Mouse (Mus musculus) olfactory bulb, adult 2 months (tissue): ENCODE results near the gene Frmd4a. TPM values are rescaled to one million over a fixed set of nuclear protein-coding genes. Genes with fewer than 3 reads are reported as not detected.

Experiments
- H3K27ac ChIP-seq: fragments of 200-500 bp; 2 replicates; pipeline ENCODE4 v1.5.1; 2012; ENCODE audit warnings: low read depth, low read length; ENCODE audit not compliant: insufficient read depth
- H3K4me1 ChIP-seq: fragments of 200-500 bp; 2 replicates; pipeline ENCODE4 v1.6.1; 2012; ENCODE audit warnings: low read length; ENCODE audit not compliant: control insufficient read depth, insufficient read depth
- H3K4me3 ChIP-seq: fragments of 200-500 bp; 2 replicates; pipeline ENCODE4 v1.5.1; 2012; ENCODE audit warnings: mild to moderate bottlenecking, low read depth, low read length, moderate library complexity; ENCODE audit not compliant: insufficient read depth
- CTCF ChIP-seq: fragments of 200-500 bp; IDR thresholded peaks from 2 replicates; pipeline ENCODE4 v1.5.1; 2012; ENCODE audit warnings: low read depth, mild to moderate bottlenecking, low read length, moderate library complexity; ENCODE audit not compliant: insufficient read depth
- POLR2A ChIP-seq: fragments of 200-500 bp; IDR thresholded peaks from 2 replicates; pipeline ENCODE4 v1.6.1; 2012; ENCODE audit warnings: mild to moderate bottlenecking, low read depth, low read length, moderate library complexity; ENCODE audit not compliant: insufficient read depth
- WGBS: fragments of 180-500 bp; shearing (Covaris S2); methylation state at CpG from one replicate; pipeline ENCODE4 v1.1.7; 2018; 5-methylcytosine and 5-hydroxymethylcytosine counted together
- polyA plus RNA-seq: library from polyadenylated mRNA; stranded (reverse); fragments of >200 nt; gene quantifications from 2 replicates; pipeline ENCODE4 v1.2.4, GENCODE M21; 2012; ENCODE audit warnings: low replicate concordance; ENCODE audit not compliant: missing spikeins, insufficient read depth, insufficient read length

Gene Frmd4a
- polyA plus RNA-seq, 1 experiment = not detected

GRCm38 (mm10) chr2:4342005-4342404 is 324.5 kb downstream of the Frmd4a start:
- Histone ChIP-seq H3K4me3 (no peak overlapping the region), H3K27ac (no peak overlapping the region), H3K4me1 (peaks cover 5% of the 10 kb centered on the region; the same call in 1 of the 2 replicates)
- WGBS = 90% methylated on average over 7 of the region's 7 CpGs
- TF ChIP-seq CTCF = no peak
- no peak for TF ChIP-seq POLR2A

GRCm38 (mm10) chr2:4344411-4344810 is 326.9 kb downstream of the Frmd4a start:
- WGBS = 89% methylated on average over 5 of the region's 5 CpGs
- no peak overlapping the region for H3K4me3 ChIP-seq
- peaks cover 3% of the 10 kb centered on the region; the same call in 1 of the 2 replicates for H3K4me1 ChIP-seq
- H3K27ac ChIP-seq = no peak overlapping the region
- no peak for TF ChIP-seq CTCF
- no peak for TF ChIP-seq POLR2A

GRCm38 (mm10) chr2:4346232-4346631 is 328.7 kb downstream of the Frmd4a start:
- no peak overlapping the region for H3K27ac ChIP-seq
- TF ChIP-seq CTCF = no peak
- no peak for TF ChIP-seq POLR2A
- no peak overlapping the region for H3K4me3 ChIP-seq
- 47% methylated on average over 6 of the region's 6 CpGs for WGBS
- H3K4me1 ChIP-seq = peaks cover 3% of the 10 kb centered on the region; the same call in 1 of the 2 replicates

GRCm38 (mm10) chr2:4346953-4347352 is 329.4 kb downstream of the Frmd4a start:
- TF ChIP-seq CTCF (no peak), POLR2A (no peak)
- Histone ChIP-seq H3K4me1 (peaks cover 3% of the 10 kb centered on the region; the same call in 1 of the 2 replicates), H3K4me3 (no peak overlapping the region), H3K27ac (no peak overlapping the region)
- 23% methylated on average over 1 of the region's 1 CpGs for WGBS

GRCm38 (mm10) chr2:4347782-4348181 is 330.3 kb downstream of the Frmd4a start:
- H3K27ac ChIP-seq = no peak overlapping the region

GRCm38 (mm10) chr2:4348509-4348908 is 331.0 kb downstream of the Frmd4a start:
- TF ChIP-seq CTCF = no peak
- no peak for TF ChIP-seq POLR2A
- H3K27ac ChIP-seq = no peak overlapping the region
- 83% methylated on average over 5 of the region's 5 CpGs for WGBS
- no peak overlapping the region for H3K4me3 ChIP-seq
- H3K4me1 ChIP-seq = peaks cover 3% of the 10 kb centered on the region; the same call in 1 of the 2 replicates

More at GRCm38 (mm10) chr2:4347782-4348181, 330.3 kb downstream of the Frmd4a start:
- no peak for TF ChIP-seq CTCF
- TF ChIP-seq POLR2A = no peak
- Histone ChIP-seq H3K4me3 (no peak overlapping the region), H3K4me1 (peaks cover 3% of the 10 kb centered on the region; the same call in 1 of the 2 replicates)
- 76% methylated on average over 3 of the region's 3 CpGs for WGBS

GRCm38 (mm10) chr2:4356812-4357384 is 339.4 kb downstream of the Frmd4a start:
- H3K4me1 ChIP-seq = no peaks in the 10 kb centered on the region
- H3K27ac ChIP-seq = no peak overlapping the region
- WGBS = 89% methylated on average over 7 of the region's 7 CpGs
- no peak for TF ChIP-seq POLR2A
- no peak for TF ChIP-seq CTCF
- no peak overlapping the region for H3K4me3 ChIP-seq

GRCm38 (mm10) chr2:4361981-4362834 is 344.7 kb downstream of the Frmd4a start:
- WGBS = 89% methylated on average over 9 of the region's 9 CpGs
- H3K27ac ChIP-seq = no peak overlapping the region
- no peak overlapping the region for H3K4me3 ChIP-seq
- TF ChIP-seq POLR2A (no peak), CTCF (no peak)
- no peaks in the 10 kb centered on the region for H3K4me1 ChIP-seq

- H3K27ac ChIP-seq = no peak overlapping the region
- WGBS = 87% methylated on average over 4 of the region's 4 CpGs
- no peak for TF ChIP-seq POLR2A
- no peak for TF ChIP-seq CTCF
- H3K4me3 ChIP-seq = no peak overlapping the region
- no peaks in the 10 kb centered on the region for H3K4me1 ChIP-seq
Observed at GRCm38 (mm10) chr2:4364908-4365307, 347.4 kb downstream of the Frmd4a start.
